Mouse (Mus musculus): ENCODE measurements around the gene Eif4a2. TPM values are rescaled to one million over a fixed set of nuclear protein-coding genes. Genes with fewer than 3 reads are reported as not detected.

Gene Eif4a2
- polyA plus RNA-seq, 2 experiments, result 55.9 to 159 TPM

GRCm38 (mm10) chr16:23107946-23108759 is 909 bp downstream of the Eif4a2 start:
- Histone ChIP-seq H3K36me3 (replicated peaks; ENCODE audit: control insufficient read depth, insufficient read depth, low read depth) (peaks cover 50% of the 10 kb centered on the region), H3K4me1 (replicated peaks; ENCODE audit: control insufficient read depth in 2 of 2, insufficient read depth in 2 of 2, low read length in 1 of 2) (peaks cover 0 to 9% of the 10 kb centered on the region in 2 experiments; a peak in 3 of 4 replicates), H3K27ac (peak overlapping the region; percentile 90), H3K9me3 (ENCODE audit: control insufficient read depth, low read length) (no peaks in the 10 kb centered on the region), H3K4me2 (ENCODE audit: low read depth) (peak overlapping the region; percentile 80), H3K27me3 (ENCODE audit: control insufficient read depth, insufficient read depth, low read length) (no peaks in the 10 kb centered on the region), H3K9ac (replicated peaks) (peak overlapping the region; percentile 99), H3K4me3 (ENCODE audit: insufficient read depth in 1 of 2, low read depth in 2 of 2, low read length in 2 of 2) (peak overlapping the region; percentile 88 to 89)
- peak; percentile 55 to 68 (median 63) for DNase-seq (ENCODE audit: low read depth in 3 of 3, low spot score in 3 of 3)
- WGBS (ENCODE audit: insufficient replicate concordance), result under 1% methylated on average over 52 of the region's 52 CpGs
- peak; percentile 73 for ATAC-seq (ENCODE audit: insufficient read depth)
- TF ChIP-seq EP300 (IDR thresholded peaks at IDR 0.05; ENCODE audit: low read depth) (no peak), CTCF (IDR thresholded peaks at IDR 0.05; ENCODE audit: low read depth) (no peak)

- H3K9me3 ChIP-seq (ENCODE audit: control insufficient read depth, low read length), result no peaks in the 10 kb centered on the region
- 2% methylated on average over 5 of the region's 5 CpGs for WGBS (ENCODE audit: insufficient replicate concordance)
- peak overlapping the region; percentile 99 for H3K9ac ChIP-seq (replicated peaks)
- peaks cover 54% of the 10 kb centered on the region for H3K36me3 ChIP-seq (replicated peaks; ENCODE audit: control insufficient read depth, insufficient read depth, low read depth)
- H3K4me1 ChIP-seq (replicated peaks; ENCODE audit: control insufficient read depth in 2 of 2, insufficient read depth in 2 of 2, low read length in 1 of 2), result peaks cover 0 to 9% of the 10 kb centered on the region in 2 experiments; a peak in 2 of 4 replicates
- no peak for DNase-seq (ENCODE audit: low read depth in 3 of 3, low spot score in 3 of 3)
- H3K4me3 ChIP-seq (ENCODE audit: insufficient read depth in 1 of 2, low read depth in 2 of 2, low read length in 2 of 2), result peak overlapping the region; percentile 88 to 89
- ATAC-seq (ENCODE audit: insufficient read depth), result no peak
- no peaks in the 10 kb centered on the region for H3K27me3 ChIP-seq (ENCODE audit: control insufficient read depth, insufficient read depth, low read length)
- peak overlapping the region; percentile 80 for H3K4me2 ChIP-seq (ENCODE audit: low read depth)
- peak overlapping the region; percentile 90 for H3K27ac ChIP-seq
- TF ChIP-seq EP300 (IDR thresholded peaks at IDR 0.05; ENCODE audit: low read depth), result no peak
- no peak for TF ChIP-seq CTCF (IDR thresholded peaks at IDR 0.05; ENCODE audit: low read depth)
These were observed 1.7 kb downstream of the Eif4a2 start for GRCm38 (mm10) chr16:23108943-23109342.

- peaks cover 60% of the 10 kb centered on the region for H3K36me3 ChIP-seq (replicated peaks; ENCODE audit: control insufficient read depth, insufficient read depth, low read depth)
These were observed 2.4 kb downstream of the Eif4a2 start for GRCm38 (mm10) chr16:23109350-23110280.

GRCm38 (mm10) chr16:23112348-23112747 is 5.1 kb downstream of the Eif4a2 start:
- Histone ChIP-seq H3K9ac (replicated peaks) (no peak overlapping the region), H3K9me3 (ENCODE audit: control insufficient read depth, low read length) (no peaks in the 10 kb centered on the region), H3K4me3 (ENCODE audit: insufficient read depth in 1 of 2, low read depth in 2 of 2, low read length in 2 of 2) (no peak overlapping the region), H3K36me3 (replicated peaks; ENCODE audit: control insufficient read depth, insufficient read depth, low read depth) (peaks cover 84% of the 10 kb centered on the region), H3K27me3 (ENCODE audit: control insufficient read depth, insufficient read depth, low read length) (no peaks in the 10 kb centered on the region), H3K4me2 (ENCODE audit: low read depth) (no peak overlapping the region), H3K4me1 (replicated peaks; ENCODE audit: control insufficient read depth in 2 of 2, insufficient read depth in 2 of 2, low read length in 1 of 2) (peaks cover 0 to 2% of the 10 kb centered on the region in 2 experiments; a peak in 2 of 4 replicates), H3K27ac (no peak overlapping the region)
- 78% methylated on average over 12 of the region's 12 CpGs for WGBS (ENCODE audit: insufficient replicate concordance)
- TF ChIP-seq CTCF (IDR thresholded peaks at IDR 0.05; ENCODE audit: low read depth), result no peak
- DNase-seq (ENCODE audit: low read depth in 3 of 3, low spot score in 3 of 3) (no peak), ATAC-seq (ENCODE audit: insufficient read depth) (no peak)

More at GRCm38 (mm10) chr16:23109350-23110280, 2.4 kb downstream of the Eif4a2 start:
- Histone ChIP-seq H3K4me2 (ENCODE audit: low read depth) (peak overlapping the region; percentile 80), H3K9me3 (ENCODE audit: control insufficient read depth, low read length) (no peaks in the 10 kb centered on the region), H3K27me3 (ENCODE audit: control insufficient read depth, insufficient read depth, low read length) (no peaks in the 10 kb centered on the region), H3K4me3 (ENCODE audit: insufficient read depth in 1 of 2, low read depth in 2 of 2, low read length in 2 of 2) (peak overlapping the region; percentile 88 to 89), H3K9ac (replicated peaks) (peak overlapping the region; percentile 99), H3K4me1 (replicated peaks; ENCODE audit: control insufficient read depth in 2 of 2, insufficient read depth in 2 of 2, low read length in 1 of 2) (peaks cover 0 to 9% of the 10 kb centered on the region in 2 experiments; a peak in 2 of 4 replicates), H3K27ac (peak overlapping the region; percentile 90)
- ATAC-seq (ENCODE audit: insufficient read depth), result no peak
- WGBS (ENCODE audit: insufficient replicate concordance), result 36% methylated on average over 5 of the region's 5 CpGs
- DNase-seq (ENCODE audit: low read depth in 3 of 3, low spot score in 3 of 3), result no peak
- TF ChIP-seq EP300 (IDR thresholded peaks at IDR 0.05; ENCODE audit: low read depth) (no peak), CTCF (IDR thresholded peaks at IDR 0.05; ENCODE audit: low read depth) (no peak)
